Mouse (Mus musculus) spleen, postnatal 36 days (tissue): ENCODE measurements around the gene Fsip2.

Source experiments
- DNase-seq, 2 experiments: peaks; one replicate each; pipeline ENCODE4 v3.0.0; 2022; ENCODE audit warnings: low spot score in 2 of 2, mixed read lengths in 1 of 2

Gene Fsip2

GRCm38 (mm10) chr2:82943472-82943871 lies at the start of gene Fsip2:
TSS of gene Fsip2 (plus strand) at chr2:82943634.
- no peak for DNase-seq

GRCm38 (mm10) chr2:82963443-82963842 lies 20.0 kb downstream of the Fsip2 start:
- no peak for DNase-seq

GRCm38 (mm10) chr2:83025853-83026252 lies 82.4 kb downstream of the Fsip2 start:
- no peak for DNase-seq

- DNase-seq: no peak
Observed at GRCm38 (mm10) chr2:83052914-83053690, 109.7 kb downstream of the Fsip2 start.
